Mouse (Mus musculus): ENCODE data around the gene Hdac6. TPM values are rescaled to one million over a fixed set of nuclear protein-coding genes. Genes with fewer than 3 reads are reported as not detected.

Hdac6 gene
- 1 to 10 TPM; 3.8 to 6.2 (median 4.2) TPM for total RNA-seq (2022)

- DNase-seq (ENCODE audit: low spot score in 2 of 2) = no peak
These were observed at the start of gene Hdac6 for GRCm38 (mm10) chrX:7947108-7947899. Gene Hdac6, minus strand, starts transcription at chrX:7947889.

- DNase-seq (ENCODE audit: low spot score in 2 of 2) = no peak
These were observed 45.5 kb upstream of the Hdac6 start for GRCm38 (mm10) chrX:7993068-7993735.

- no peak for DNase-seq (ENCODE audit: low spot score in 2 of 2)
These were observed 44.8 kb upstream of the Hdac6 start for GRCm38 (mm10) chrX:7992379-7993067.

- no peak for DNase-seq (ENCODE audit: low spot score in 2 of 2)
These were observed 33.7 kb upstream of the Hdac6 start for GRCm38 (mm10) chrX:7981368-7981767.

GRCm38 (mm10) chrX:7977892-7978291 lies 30.2 kb upstream of the Hdac6 start, which contains the start of gene Gata1:
Gene Gata1, minus strand, starts transcription at chrX:7978071.
- no peak for DNase-seq (ENCODE audit: low spot score in 2 of 2)

- no peak for DNase-seq (ENCODE audit: low spot score in 2 of 2)
These were observed 23.6 kb upstream of the Hdac6 start for GRCm38 (mm10) chrX:7971292-7971691.

GRCm38 (mm10) chrX:7968899-7969298 lies 21.2 kb upstream of the Hdac6 start:
- DNase-seq (ENCODE audit: low spot score in 2 of 2) = no peak

- DNase-seq (ENCODE audit: low spot score in 2 of 2) = no peak
These were observed 20.5 kb upstream of the Hdac6 start for GRCm38 (mm10) chrX:7968226-7968625.

- no peak for DNase-seq (ENCODE audit: low spot score in 2 of 2)
These were observed 20.0 kb upstream of the Hdac6 start for GRCm38 (mm10) chrX:7967596-7968201.

- DNase-seq (ENCODE audit: low spot score in 2 of 2) = no peak
These were observed 18.5 kb upstream of the Hdac6 start for GRCm38 (mm10) chrX:7966161-7966560.

GRCm38 (mm10) chrX:7963829-7964626 lies 16.3 kb upstream of the Hdac6 start:
- no peak for DNase-seq (ENCODE audit: low spot score in 2 of 2)

GRCm38 (mm10) chrX:7958868-7959267 lies 11.2 kb upstream of the Hdac6 start:
- DNase-seq (ENCODE audit: low spot score in 2 of 2) = no peak

GRCm38 (mm10) chrX:7950091-7950490 lies 2.4 kb upstream of the Hdac6 start:
- DNase-seq (ENCODE audit: low spot score in 2 of 2) = no peak

GRCm38 (mm10) chrX:7947900-7948492 lies 307 bp upstream of the Hdac6 start:
- peak; percentile 89 to 93 for DNase-seq (ENCODE audit: low spot score in 2 of 2)

GRCm38 (mm10) chrX:7945618-7946017 lies 2.1 kb downstream of the Hdac6 start:
- DNase-seq (ENCODE audit: low spot score in 2 of 2) = no peak

GRCm38 (mm10) chrX:7937667-7938066 lies 10.0 kb downstream of the Hdac6 start:
- DNase-seq (ENCODE audit: low spot score in 2 of 2) = no peak

- no peak for DNase-seq (ENCODE audit: low spot score in 2 of 2)
These were observed 10.8 kb downstream of the Hdac6 start for GRCm38 (mm10) chrX:7936874-7937273.

GRCm38 (mm10) chrX:7928270-7928790 lies 19.4 kb downstream of the Hdac6 start, which contains the start of gene Eras:
Gene Eras, minus strand, starts transcription at chrX:7928607.
- no peak for DNase-seq (ENCODE audit: low spot score in 2 of 2)

GRCm38 (mm10) chrX:7927116-7927515 lies 20.6 kb downstream of the Hdac6 start:
- DNase-seq (ENCODE audit: low spot score in 2 of 2) = no peak

- DNase-seq (ENCODE audit: low spot score in 2 of 2) = no peak
These were observed 21.4 kb downstream of the Hdac6 start for GRCm38 (mm10) chrX:7926266-7926665.

Data from gastrocnemius, adult 8-10 months (tissue).